Mouse (Mus musculus) B cell, adult (primary cell): ENCODE data around the gene Gm20738. TPM values are rescaled to one million over a fixed set of nuclear protein-coding genes. Genes with fewer than 3 reads are reported as not detected.

Experiments used
- total RNA-seq: library from RNA; stranded (reverse); gene quantifications from 4 replicates; pipeline ENCODE4 v1.2.4, GENCODE M21; 2023; ENCODE audit not compliant: inconsistent age

Gene Gm20738
- total RNA-seq: not detected in 4 replicates

GRCm38 (mm10) chrY:37957511-37957910 is at the start of gene Gm20738:
Gene Gm20738, plus strand, starts transcription at chrY:37957811.

